Mouse (Mus musculus): ENCODE results near the gene Podxl2. TPM values are rescaled to one million over a fixed set of nuclear protein-coding genes. Genes with fewer than 3 reads are reported as not detected.

Gene Podxl2
- polyA plus RNA-seq (2015; fragmentation: Nextera tagmentation; extraction: Ambion mirVana), result 478 and 520 TPM in 2 replicates

DNA sequence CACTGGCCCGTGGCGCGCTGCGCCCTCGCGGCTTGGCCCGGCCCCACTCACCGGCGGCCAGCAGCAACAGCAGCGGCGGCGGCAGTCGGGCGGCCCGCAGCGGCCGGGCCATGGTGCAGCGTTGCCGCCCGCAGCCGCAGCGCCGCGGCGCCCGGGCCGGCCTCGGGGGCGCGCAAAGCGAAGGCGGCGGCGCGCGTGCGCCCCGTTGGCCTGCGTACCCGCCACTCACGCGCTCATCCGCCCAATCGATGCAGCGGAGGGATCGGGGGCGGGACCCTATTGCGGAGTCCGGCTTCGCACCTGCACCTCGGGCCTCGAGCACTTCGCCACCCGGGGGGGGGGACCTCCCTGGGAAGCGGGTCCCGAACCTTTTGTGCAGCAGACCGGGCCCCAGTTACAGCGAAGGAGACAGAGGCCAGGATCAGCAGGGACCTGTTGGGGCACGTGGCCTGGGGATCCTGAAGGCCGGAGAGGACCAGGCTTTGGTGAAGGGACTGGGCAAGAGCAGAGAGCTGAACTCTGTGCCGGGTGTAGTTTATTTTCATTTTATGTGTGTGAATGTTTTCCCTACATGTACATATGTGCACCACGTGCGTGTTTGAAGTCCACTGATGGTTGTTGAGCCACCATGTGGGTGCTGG is at the start of gene Podxl2:
Gene Podxl2, minus strand, starts transcription at position 177 of the 641 bp plus-strand sequence.
- ATAC-seq, result peak; percentile 71
- peak within 1 kb of the TSS; percentile 96 for H3K4me3 ChIP-seq (replicated peaks)
- H3K27me3 ChIP-seq, result peaks cover 5% of the 10 kb centered on the region; the same call in 1 of the 2 replicates
- peak within 1 kb of the TSS; percentile 94 for H3K4me2 ChIP-seq (replicated peaks)
- no peaks in the 10 kb centered on the region for H3K36me3 ChIP-seq
- no peaks in the 10 kb centered on the region for H3K9me3 ChIP-seq
- 6% methylated on average over 57 of the region's 63 CpGs for WGBS
- peak within 1 kb of the TSS; percentile 93 for H3K27ac ChIP-seq
- peaks cover 40% of the 10 kb centered on the region for H3K4me1 ChIP-seq (replicated peaks)
- H3K9ac ChIP-seq (replicated peaks), result peak within 1 kb of the TSS; percentile 98

DNA sequence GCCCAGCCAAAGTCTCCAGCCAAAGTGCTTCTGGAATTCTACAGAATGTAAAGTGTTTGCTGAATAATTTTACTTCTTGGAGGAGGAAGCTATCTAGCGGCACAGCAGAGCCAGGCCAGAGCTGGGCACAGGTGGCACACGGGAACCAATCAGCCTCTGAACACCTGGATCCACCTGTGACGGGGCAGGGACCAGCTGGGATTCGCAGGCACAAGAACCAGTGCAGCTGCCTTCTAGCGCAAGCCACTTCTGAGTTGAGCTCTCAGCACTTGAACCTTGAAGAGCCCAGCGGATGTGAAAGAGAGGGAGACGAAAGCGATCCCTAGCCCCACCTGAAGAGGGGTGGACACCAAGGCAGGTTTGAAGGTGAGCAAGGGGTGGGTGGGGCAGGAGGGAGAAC is 44.0 kb upstream of the Podxl2 start:
- 79% methylated on average over 8 of the region's 8 CpGs for WGBS
- Histone ChIP-seq H3K9ac (replicated peaks) (no peak overlapping the region), H3K9me3 (no peaks in the 10 kb centered on the region), H3K27ac (no peak overlapping the region), H3K4me1 (replicated peaks) (peaks cover 1% of the 10 kb centered on the region; the same call in 1 of the 2 replicates), H3K4me3 (replicated peaks) (no peak overlapping the region), H3K27me3 (no peaks in the 10 kb centered on the region), H3K4me2 (replicated peaks) (no peak overlapping the region), H3K36me3 (no peaks in the 10 kb centered on the region)
- ATAC-seq, result no peak

DNA sequence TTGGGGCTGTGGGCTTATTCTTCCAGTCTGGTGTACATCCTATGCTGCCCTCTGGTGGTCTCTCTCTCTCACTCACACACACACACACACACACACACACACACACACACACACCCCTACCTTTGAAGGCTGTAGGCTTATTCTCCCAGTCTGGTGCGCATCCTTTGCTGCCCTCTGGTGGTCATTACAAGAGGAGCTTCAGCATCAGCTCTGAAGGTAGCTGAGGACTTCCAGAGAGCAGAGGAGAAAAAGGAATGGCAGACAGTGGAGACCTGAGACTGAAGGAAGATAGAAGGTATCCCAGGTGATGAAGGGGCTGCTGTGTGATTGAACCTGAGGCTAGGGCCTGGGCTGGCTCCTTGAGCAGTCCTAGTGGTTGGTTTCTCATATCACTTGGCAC is 41.3 kb upstream of the Podxl2 start:
- Histone ChIP-seq H3K9me3 (no peaks in the 10 kb centered on the region), H3K4me3 (replicated peaks) (no peak overlapping the region), H3K4me1 (replicated peaks) (no peaks in the 10 kb centered on the region), H3K27me3 (no peaks in the 10 kb centered on the region), H3K4me2 (replicated peaks) (no peak overlapping the region), H3K9ac (replicated peaks) (no peak overlapping the region), H3K27ac (no peak overlapping the region), H3K36me3 (peaks cover 13% of the 10 kb centered on the region)
- WGBS, result 76% methylated on average over 1 of the region's 1 CpGs
- 0 out of 2 replicates have a peak, but pooled peaks have one; percentile 22 for ATAC-seq

DNA sequence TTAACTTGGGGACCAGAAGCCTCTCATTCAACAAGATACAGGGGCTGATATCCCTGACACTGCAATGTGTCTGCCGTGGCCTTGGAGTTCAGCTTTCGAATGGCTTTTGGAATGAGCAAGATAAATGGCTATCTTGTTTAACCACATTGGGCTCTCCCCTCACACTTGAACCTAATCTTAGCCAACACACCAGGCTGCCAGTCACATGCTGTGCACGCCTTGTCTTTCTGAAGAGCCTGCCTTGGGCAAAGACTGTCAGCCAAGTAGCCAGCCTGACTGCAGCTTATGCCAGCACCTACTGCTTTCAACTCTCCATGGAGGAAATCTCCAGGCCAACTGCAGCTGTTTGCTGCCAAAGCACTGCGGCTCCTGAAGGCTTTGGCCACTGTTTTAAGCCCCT is 40.7 kb upstream of the Podxl2 start:
- Histone ChIP-seq H3K4me2 (replicated peaks) (no peak overlapping the region), H3K27ac (no peak overlapping the region), H3K4me1 (replicated peaks) (no peaks in the 10 kb centered on the region), H3K4me3 (replicated peaks) (no peak overlapping the region), H3K27me3 (no peaks in the 10 kb centered on the region), H3K9me3 (no peaks in the 10 kb centered on the region), H3K36me3 (peaks cover 19% of the 10 kb centered on the region), H3K9ac (replicated peaks) (no peak overlapping the region)
- ATAC-seq, result no peak
- WGBS, result 91% methylated on average over 4 of the region's 4 CpGs

DNA sequence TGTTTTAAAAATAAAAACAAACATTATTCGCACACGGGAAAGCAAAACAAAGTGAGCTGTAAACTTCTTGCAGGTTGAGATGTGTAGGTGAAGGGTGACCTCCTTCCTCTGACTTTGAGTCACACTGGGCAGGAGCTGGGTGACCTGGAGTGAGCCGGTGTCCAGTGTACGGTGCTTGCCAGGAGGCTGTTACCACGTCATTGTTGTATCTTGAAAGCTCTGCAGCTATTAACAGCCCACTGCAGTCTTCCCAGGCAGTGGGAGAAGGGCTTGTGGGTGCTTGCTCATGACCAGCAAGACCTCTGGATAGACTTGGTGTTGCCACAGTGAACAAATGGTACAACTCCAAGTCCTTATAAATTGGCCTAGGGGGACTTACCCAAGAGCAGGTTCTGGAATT is 40.0 kb upstream of the Podxl2 start:
- no peak overlapping the region for H3K9ac ChIP-seq (replicated peaks)
- WGBS, result 84% methylated on average over 5 of the region's 5 CpGs
- H3K4me3 ChIP-seq (replicated peaks), result no peak overlapping the region
- H3K4me1 ChIP-seq (replicated peaks), result no peaks in the 10 kb centered on the region
- H3K27ac ChIP-seq, result no peak overlapping the region
- H3K36me3 ChIP-seq, result peaks cover 27% of the 10 kb centered on the region
- no peak overlapping the region for H3K4me2 ChIP-seq (replicated peaks)
- H3K27me3 ChIP-seq, result no peaks in the 10 kb centered on the region
- H3K9me3 ChIP-seq, result no peaks in the 10 kb centered on the region
- no peak for ATAC-seq

DNA sequence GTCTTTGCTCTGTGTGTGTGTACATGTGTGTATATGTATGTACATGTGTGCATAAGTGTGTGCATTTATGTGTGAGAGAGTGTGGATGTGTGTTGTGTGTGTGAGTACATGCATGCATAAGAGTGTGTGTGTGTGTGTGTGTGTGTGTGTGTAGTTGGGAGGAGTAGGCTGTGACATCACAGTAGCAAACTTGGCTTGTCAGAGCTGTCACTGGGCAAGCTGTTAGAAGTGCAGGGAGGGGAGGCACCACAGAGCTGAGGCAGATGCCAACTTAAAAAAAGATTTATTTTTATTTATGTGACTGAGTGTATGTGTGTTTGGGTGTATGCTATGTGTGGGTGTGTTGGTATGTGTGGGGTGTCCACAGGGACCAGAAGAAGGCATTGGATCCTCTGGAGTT is 38.6 kb upstream of the Podxl2 start:
- H3K9me3 ChIP-seq, result no peaks in the 10 kb centered on the region
- no peaks in the 10 kb centered on the region for H3K4me1 ChIP-seq (replicated peaks)
- ATAC-seq, result no peak
- no peak overlapping the region for H3K4me2 ChIP-seq (replicated peaks)
- H3K36me3 ChIP-seq, result peaks cover 33% of the 10 kb centered on the region
- H3K4me3 ChIP-seq (replicated peaks), result no peak overlapping the region
- H3K9ac ChIP-seq (replicated peaks), result no peak overlapping the region
- H3K27ac ChIP-seq, result no peak overlapping the region
- no peaks in the 10 kb centered on the region for H3K27me3 ChIP-seq

DNA sequence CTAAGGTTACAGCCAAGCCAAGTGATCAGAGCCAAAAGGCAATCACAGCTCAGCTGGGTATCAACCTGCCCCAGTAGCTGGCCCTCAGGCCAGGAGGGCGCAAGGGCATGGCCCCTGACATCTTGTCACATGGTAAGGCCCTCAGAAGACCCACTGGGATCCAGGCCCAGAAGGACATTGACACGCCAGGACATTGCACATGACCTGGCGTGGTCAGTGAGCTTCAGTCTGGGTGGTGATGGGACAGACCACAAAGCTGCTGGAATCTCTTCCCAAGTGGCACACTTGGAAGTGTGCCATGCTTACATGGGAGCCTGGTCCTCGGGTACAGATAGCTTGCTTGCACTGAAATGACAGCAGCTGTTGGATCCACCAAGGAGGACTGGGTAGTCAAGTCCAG is 38.2 kb upstream of the Podxl2 start:
- Histone ChIP-seq H3K4me1 (replicated peaks) (no peaks in the 10 kb centered on the region), H3K4me3 (replicated peaks) (no peak overlapping the region), H3K27me3 (no peaks in the 10 kb centered on the region), H3K9ac (replicated peaks) (no peak overlapping the region), H3K27ac (no peak overlapping the region), H3K4me2 (replicated peaks) (no peak overlapping the region), H3K9me3 (no peaks in the 10 kb centered on the region), H3K36me3 (peaks cover 36% of the 10 kb centered on the region)
- 84% methylated on average over 4 of the region's 4 CpGs for WGBS
- no peak for ATAC-seq

DNA sequence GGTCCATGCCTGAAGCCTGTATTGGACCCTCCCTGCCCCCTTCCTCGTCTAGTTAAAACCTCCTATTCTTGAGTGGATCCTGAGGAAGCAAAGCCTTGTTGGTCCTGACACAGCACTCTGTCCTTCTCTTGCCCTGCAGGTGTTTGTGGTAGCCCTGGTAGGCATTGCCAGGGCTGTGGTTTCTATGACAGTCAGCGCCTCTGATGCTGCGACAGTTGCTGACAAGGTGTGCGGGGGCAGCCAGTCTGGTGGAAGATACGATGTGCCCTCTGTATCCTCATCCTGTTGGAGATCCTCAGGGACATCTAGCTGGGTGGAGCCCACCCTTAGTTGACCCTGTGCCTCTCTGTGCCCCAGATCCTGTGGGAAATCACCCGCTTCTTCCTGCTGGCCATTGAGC is 34.3 kb upstream of the Podxl2 start:
- no peaks in the 10 kb centered on the region for H3K9me3 ChIP-seq
- no peak for ATAC-seq
- H3K27me3 ChIP-seq, result no peaks in the 10 kb centered on the region
- no peak overlapping the region for H3K4me2 ChIP-seq (replicated peaks)
- peaks cover 13% of the 10 kb centered on the region for H3K4me1 ChIP-seq (replicated peaks)
- H3K36me3 ChIP-seq, result peaks cover 36% of the 10 kb centered on the region
- no peak overlapping the region for H3K9ac ChIP-seq (replicated peaks)
- H3K27ac ChIP-seq, result no peak overlapping the region
- no peak overlapping the region for H3K4me3 ChIP-seq (replicated peaks)
- 94% methylated on average over 6 of the region's 6 CpGs for WGBS

DNA sequence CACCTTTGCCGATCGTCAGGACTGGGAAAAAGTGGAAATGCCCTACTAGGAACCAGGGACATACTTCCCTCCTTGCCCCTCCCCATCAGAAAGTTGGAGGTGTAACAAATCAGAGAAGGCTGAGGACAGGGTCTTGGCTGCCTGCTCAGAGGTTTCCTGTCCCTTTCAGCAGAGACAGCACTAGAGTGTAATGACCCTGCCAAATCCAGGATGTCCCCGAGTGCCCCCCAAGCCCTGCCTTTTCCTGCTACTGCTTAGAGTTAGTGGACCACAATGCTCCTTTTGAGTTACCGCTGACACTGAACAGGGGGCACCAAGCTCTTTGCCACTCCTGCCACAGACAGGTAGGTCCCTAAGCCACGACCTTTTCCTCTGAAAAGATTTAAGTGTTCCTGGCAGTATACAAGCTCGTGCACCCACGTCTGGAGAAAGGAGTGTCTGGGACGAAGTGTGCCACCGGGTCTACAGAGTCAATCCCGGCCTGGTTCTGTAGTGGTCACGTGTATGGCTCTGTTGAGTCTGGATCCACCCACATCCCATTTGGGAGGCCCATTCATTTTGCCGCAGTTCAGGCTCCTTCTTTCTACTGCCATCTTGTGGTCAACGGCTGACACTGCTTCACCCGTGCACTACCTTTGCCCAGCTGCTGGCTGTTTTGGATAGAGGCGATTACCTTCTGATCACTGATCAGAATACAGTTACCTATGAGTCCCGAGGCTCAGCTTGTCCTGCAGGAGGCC is 31.7 kb upstream of the Podxl2 start:
- ATAC-seq, result 0 out of 2 replicates have a peak, but pooled peaks have one; percentile 25
- H3K4me2 ChIP-seq (replicated peaks), result 0 out of 2 replicates have a peak overlapping the region, but pooled peaks have one; percentile 10

DNA sequence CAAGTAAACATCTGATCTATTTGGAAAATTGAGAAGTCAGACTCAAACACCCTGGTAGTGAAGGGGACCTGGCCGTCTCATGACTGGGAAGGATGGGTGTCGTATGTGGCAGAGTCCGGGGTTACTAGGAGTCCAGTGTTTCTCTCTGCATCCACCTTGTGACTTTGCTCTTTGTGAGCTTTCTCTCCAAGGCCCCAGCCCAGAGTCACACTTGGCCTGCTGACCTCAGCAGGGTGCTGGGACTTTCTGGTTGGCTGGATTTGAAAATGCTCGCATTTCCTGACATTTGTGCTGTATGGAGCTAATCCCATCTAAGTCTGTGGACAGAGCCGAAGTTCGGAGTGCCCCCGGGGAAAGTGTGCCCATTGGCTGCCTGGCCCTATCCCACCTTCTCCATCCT is 30.2 kb upstream of the Podxl2 start:
- 68% methylated on average over 7 of the region's 7 CpGs for WGBS
- Histone ChIP-seq H3K27ac (no peak overlapping the region), H3K4me1 (replicated peaks) (peaks cover 39% of the 10 kb centered on the region), H3K27me3 (no peaks in the 10 kb centered on the region), H3K4me3 (replicated peaks) (no peak overlapping the region), H3K36me3 (peaks cover 12% of the 10 kb centered on the region), H3K9me3 (no peaks in the 10 kb centered on the region), H3K9ac (replicated peaks) (0 out of 2 replicates have a peak overlapping the region, but pooled peaks have one; percentile 10), H3K4me2 (replicated peaks) (no peak overlapping the region)
- ATAC-seq, result no peak

More for the DNA sequence above, 31.7 kb upstream of the Podxl2 start:
- no peak overlapping the region for H3K27ac ChIP-seq
- H3K4me1 ChIP-seq (replicated peaks), result peaks cover 31% of the 10 kb centered on the region
- H3K36me3 ChIP-seq, result peaks cover 26% of the 10 kb centered on the region
- no peaks in the 10 kb centered on the region for H3K27me3 ChIP-seq
- H3K4me3 ChIP-seq (replicated peaks), result no peak overlapping the region
- no peak overlapping the region for H3K9ac ChIP-seq (replicated peaks)
- no peaks in the 10 kb centered on the region for H3K9me3 ChIP-seq
- 19% methylated on average over 16 of the region's 16 CpGs for WGBS

DNA sequence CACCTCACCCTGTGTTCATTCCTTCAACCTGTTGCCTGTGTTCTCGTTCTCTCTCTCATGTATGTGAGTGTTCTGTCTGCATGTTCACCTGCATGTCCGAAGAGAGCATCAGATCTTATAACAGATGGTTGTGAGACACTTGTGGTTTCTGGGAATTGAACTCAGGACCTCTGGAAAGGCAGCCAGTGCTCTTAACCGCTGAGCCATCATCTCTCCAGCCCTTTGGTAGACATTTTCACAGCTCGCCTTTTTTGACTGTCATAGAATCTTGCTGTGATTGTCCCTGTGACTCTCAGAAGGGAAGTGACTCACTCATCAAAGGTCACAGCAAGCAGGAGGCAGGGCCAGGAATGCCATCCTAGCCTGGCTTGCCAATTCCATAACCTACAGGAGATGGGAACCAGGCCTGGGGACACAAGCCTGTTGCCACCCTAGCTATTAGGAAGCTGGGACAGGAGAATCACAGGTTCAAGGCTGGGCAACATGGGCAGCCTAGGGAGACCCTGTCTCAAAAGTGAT is 29.7 kb upstream of the Podxl2 start:
- Histone ChIP-seq H3K4me1 (replicated peaks) (peaks cover 39% of the 10 kb centered on the region), H3K4me3 (replicated peaks) (no peak overlapping the region), H3K36me3 (peaks cover 7% of the 10 kb centered on the region), H3K27ac (no peak overlapping the region), H3K27me3 (no peaks in the 10 kb centered on the region), H3K9ac (replicated peaks) (0 out of 2 replicates have a peak overlapping the region, but pooled peaks have one; percentile 10), H3K4me2 (replicated peaks) (no peak overlapping the region; the same call in 1 of the 2 replicates), H3K9me3 (no peaks in the 10 kb centered on the region)
- ATAC-seq, result no peak
- WGBS, result 87% methylated on average over 4 of the region's 4 CpGs

DNA sequence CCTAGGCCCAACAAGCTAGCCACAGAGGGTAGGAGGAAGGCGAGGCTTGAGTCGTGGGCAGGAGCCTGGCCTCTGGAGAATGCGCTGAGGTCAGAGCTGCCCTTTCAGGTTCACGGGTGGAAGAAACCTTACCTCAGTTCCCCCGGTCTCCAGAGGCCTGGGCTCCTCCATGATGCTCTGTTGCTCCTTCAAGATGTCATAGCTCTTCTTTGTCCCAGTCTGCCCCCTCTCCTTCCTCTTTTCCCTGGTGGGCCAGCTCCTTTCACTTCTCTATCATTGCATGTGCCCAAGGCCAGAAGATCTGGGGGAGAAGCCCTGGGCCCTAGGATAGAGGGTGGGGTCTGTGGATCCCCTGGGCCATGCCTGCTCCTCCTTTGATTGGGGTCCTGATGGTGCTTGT is 28.9 kb upstream of the Podxl2 start:
- H3K9me3 ChIP-seq, result no peaks in the 10 kb centered on the region
- H3K4me3 ChIP-seq (replicated peaks), result peak overlapping the region; percentile 86
- no peak overlapping the region for H3K27ac ChIP-seq
- no peak for ATAC-seq
- peaks cover 40% of the 10 kb centered on the region for H3K4me1 ChIP-seq (replicated peaks)
- peaks cover 3% of the 10 kb centered on the region; the same call in 1 of the 2 replicates for H3K36me3 ChIP-seq
- H3K27me3 ChIP-seq, result no peaks in the 10 kb centered on the region
- WGBS, result 87% methylated on average over 5 of the region's 5 CpGs
- H3K9ac ChIP-seq (replicated peaks), result peak overlapping the region; percentile 89
- H3K4me2 ChIP-seq (replicated peaks), result peak overlapping the region; percentile 95

Measured in midbrain, embryonic 13.5 days (tissue).